9 mouse cellular contexts compared by ENCODE assay signal in the genomic region with DNA sequence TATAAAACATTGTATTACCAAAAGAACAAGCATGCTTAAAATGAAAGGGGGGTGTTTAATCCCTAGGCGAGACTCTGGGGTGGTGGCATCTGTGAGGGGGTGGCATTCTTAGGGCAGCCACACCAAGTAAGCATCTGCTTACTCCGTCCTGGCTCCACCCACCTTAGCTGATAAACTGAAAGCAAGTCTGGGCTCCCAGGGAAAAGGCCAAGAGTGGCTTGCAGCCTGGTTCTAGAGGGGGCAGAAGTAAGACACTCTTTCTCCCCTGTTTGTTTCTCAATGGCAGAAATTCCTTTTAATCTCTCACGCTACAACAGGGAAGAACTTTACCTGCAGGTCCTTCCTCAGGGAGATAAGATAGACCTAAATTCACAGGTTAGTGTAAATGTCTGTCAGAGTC. TPM values are rescaled to one million over a fixed set of nuclear protein-coding genes. Genes with fewer than 3 reads are reported as not detected.
A peak's percentile ranks its signal among the peaks of the same experiment; 100 is the strongest.
DNase-seq lines count a peak whose midpoint lies in the region; ATAC-seq and TF ChIP-seq lines count a peak whose summit lies in the region.
"Had no signal": no experiment of that assay in that cellular context is flagged by ENCODE, and none has a peak within 500 bp of the region (broad histone marks: within the 10 kb centered on the region; RNA-seq: fewer than 3 reads in every experiment).

No protein-coding gene starts in this region.

- ATAC-seq in intestine, postnatal 0 days: no peak

- no peak for TF ChIP-seq CTCF in layer of hippocampus, adult 2 months (conservative IDR thresholded peaks at IDR 0.05)
- TF ChIP-seq CTCF in ES-Bruce4 (IDR thresholded peaks at IDR 0.05; ENCODE audit: low read depth, low read length): no peak
- TF ChIP-seq CTCF in intestine, postnatal 0 days (IDR thresholded peaks at IDR 0.05; ENCODE audit: low read depth): no peak

- H3K4me1 ChIP-seq in ES-Bruce4 (ENCODE audit: control insufficient read depth, insufficient read depth, low read length): no peaks in the 10 kb centered on the region
- H3K4me1 ChIP-seq in intestine, postnatal 0 days (replicated peaks; ENCODE audit: control insufficient read depth, insufficient read depth, low read length): peaks cover 9% of the 10 kb centered on the region
- no peaks in the 10 kb centered on the region for H3K4me1 ChIP-seq in midbrain, embryonic 10.5 days

- peak in 1 of 2 experiments; percentile 15 for DNase-seq in layer of hippocampus, adult 2 months (ENCODE audit: low spot score in 2 of 2)
- DNase-seq in layer of hippocampus, postnatal 25 days (ENCODE audit: extremely low spot score in 1 of 2, low spot score in 1 of 2): no peak
- peak; percentile 34 for DNase-seq in c-Kit-positive CD71-positive TER-119-negative erythroid progenitor cells, embryonic 14.5 days (ENCODE audit: low read depth)
- DNase-seq in retina, embryonic 14.5 days (ENCODE audit: low spot score): no peak
- no peak for DNase-seq in cerebellum, postnatal 14 days
- no peak for DNase-seq in midbrain, embryonic 10.5 days (ENCODE audit: low spot score)
- DNase-seq: lung, postnatal 10 days had no signal

- peak overlapping the region; percentile 15; the same call in 1 of the 2 replicates for H3K9ac ChIP-seq in ES-Bruce4 (ENCODE audit: low read depth, poor library complexity, severe bottlenecking)
- H3K9ac ChIP-seq in intestine, postnatal 0 days (ENCODE audit: low read depth, low read length): no peak overlapping the region

- no peak for TF ChIP-seq EP300 in ES-Bruce4 (IDR thresholded peaks at IDR 0.05; ENCODE audit: insufficient read depth, low read depth, low read length)

- TF ChIP-seq POLR2A in ES-Bruce4 (IDR thresholded peaks at IDR 0.05; ENCODE audit: insufficient read depth, low read length): no peak

- no peaks in the 10 kb centered on the region for H3K27me3 ChIP-seq in ES-Bruce4 (ENCODE audit: control insufficient read depth, insufficient read depth, low read length, poor library complexity, severe bottlenecking)
- no peaks in the 10 kb centered on the region for H3K27me3 ChIP-seq in intestine, postnatal 0 days (replicated peaks; ENCODE audit: control insufficient read depth, insufficient read depth, low read length)
- H3K27me3 ChIP-seq in midbrain, embryonic 10.5 days (ENCODE audit: low read depth, poor library complexity, severe bottlenecking): no peaks in the 10 kb centered on the region

- no peaks in the 10 kb centered on the region for H3K36me3 ChIP-seq in ES-Bruce4 (ENCODE audit: control insufficient read depth, insufficient read depth, low read length, poor library complexity, severe bottlenecking)
- H3K36me3 ChIP-seq in intestine, postnatal 0 days (ENCODE audit: control insufficient read depth, insufficient read depth): no peaks in the 10 kb centered on the region
- no peaks in the 10 kb centered on the region for H3K36me3 ChIP-seq in midbrain, embryonic 10.5 days

- H3K4me2 ChIP-seq in intestine, postnatal 0 days (replicated peaks; ENCODE audit: low read depth): peak overlapping the region; percentile 37; the same call in 1 of the 2 replicates

- 46% methylated on average over 3 of the region's 3 CpGs for WGBS in intestine, postnatal 0 days
- 59% methylated on average over 3 of the region's 3 CpGs for WGBS in midbrain, embryonic 10.5 days

- no peak overlapping the region for H3K4me3 ChIP-seq in layer of hippocampus, adult 2 months
- H3K4me3 ChIP-seq in ES-Bruce4 (ENCODE audit: low read depth, low read length): no peak overlapping the region
- H3K4me3 ChIP-seq in intestine, postnatal 0 days (ENCODE audit: low read depth, low read length): no peak overlapping the region
- H3K4me3 ChIP-seq in midbrain, embryonic 10.5 days: no peak overlapping the region

- peak overlapping the region; percentile 32; the same call in 1 of the 2 replicates for H3K27ac ChIP-seq in layer of hippocampus, adult 2 months
- H3K27ac ChIP-seq in ES-Bruce4 (ENCODE audit: insufficient read depth, low read length): peak overlapping the region; percentile 13; the same call in 1 of the 2 replicates
- H3K27ac ChIP-seq in intestine, postnatal 0 days (ENCODE audit: low read depth, low read length): peak overlapping the region; percentile 43; the same call in 1 of the 2 replicates
- no peak overlapping the region for H3K27ac ChIP-seq in midbrain, embryonic 10.5 days (replicated peaks)

- H3K9me3 ChIP-seq in ES-Bruce4 (replicated peaks; ENCODE audit: control insufficient read depth, insufficient read depth, low read length, poor library complexity, severe bottlenecking): no peaks in the 10 kb centered on the region
- H3K9me3 ChIP-seq in intestine, postnatal 0 days (ENCODE audit: control insufficient read depth): no peaks in the 10 kb centered on the region
- H3K9me3 ChIP-seq in midbrain, embryonic 10.5 days (replicated peaks): no peaks in the 10 kb centered on the region

RNA-seq across cellular contexts. Expression of gene Nfat5, which starts 38.9 kb away (rescaled TPM):
- total RNA-seq in layer of hippocampus, adult 2 months (2021): 10 to 100 TPM; 57.4 to 69.3 TPM
- 10 to 100 TPM; 47.8 to 67.4 TPM for total RNA-seq in layer of hippocampus, postnatal 25 days (2021)
- polyA plus RNA-seq in ES-Bruce4 (2011; ENCODE audit: insufficient read depth, insufficient read length, low read depth, missing spikeins): 53.6 and 65.0 TPM in 2 replicates
- 4.8 and 6.6 TPM in 2 replicates for polyA plus RNA-seq in intestine, postnatal 0 days (2015; fragmentation: Nextera tagmentation; extraction: Ambion mirVana)
- polyA plus RNA-seq in midbrain, embryonic 10.5 days (2016; fragmentation: Nextera tagmentation; extraction: Ambion mirVana): 7.8 and 8.2 TPM in 2 replicates
